Mouse (Mus musculus) ES-Bruce4 (cell line): ENCODE results near the gene Kremen2. TPM values are rescaled to one million over a fixed set of nuclear protein-coding genes. Genes with fewer than 3 reads are reported as not detected.

Experiments used
- H3K27ac ChIP-seq: 2 replicates; pipeline ENCODE4 v1.5.1; 2012; ENCODE audit warnings: low read length, inconsistent platforms; ENCODE audit not compliant: insufficient read depth
- H3K27me3 ChIP-seq: 2 replicates; pipeline ENCODE4 v1.6.1; 2012; ENCODE audit warnings: mild to moderate bottlenecking, low read length, inconsistent platforms; ENCODE audit not compliant: control insufficient read depth, poor library complexity, insufficient read depth, severe bottlenecking
- H3K36me3 ChIP-seq: 2 replicates; pipeline ENCODE4 v1.6.1; 2012; ENCODE audit warnings: inconsistent platforms, mild to moderate bottlenecking, low read length, moderate library complexity; ENCODE audit not compliant: control insufficient read depth, poor library complexity, insufficient read depth, severe bottlenecking
- H3K4me1 ChIP-seq: one replicate; pipeline ENCODE4 v1.8.1; 2011; ENCODE audit warnings: low read length; ENCODE audit not compliant: control insufficient read depth, insufficient read depth
- H3K4me3 ChIP-seq: 2 replicates; pipeline ENCODE4 v1.5.1; 2011; ENCODE audit warnings: low read depth, mild to moderate bottlenecking, low read length
- H3K9ac ChIP-seq: 2 replicates; pipeline ENCODE4 v1.6.1; 2012; ENCODE audit warnings: low read depth, mild to moderate bottlenecking, inconsistent platforms; ENCODE audit not compliant: poor library complexity, severe bottlenecking
- H3K9me3 ChIP-seq: replicated peaks from 2 replicates; pipeline ENCODE4 v1.6.1; 2012; ENCODE audit warnings: mild to moderate bottlenecking, low read length, inconsistent platforms; ENCODE audit not compliant: control insufficient read depth, poor library complexity, insufficient read depth, severe bottlenecking
- CTCF ChIP-seq: IDR thresholded peaks from one replicate; pipeline ENCODE4 v1.8.1; 2011; ENCODE audit warnings: low read depth, low read length
- EP300 ChIP-seq: IDR thresholded peaks from 2 replicates; pipeline ENCODE4 v1.6.1; 2011; ENCODE audit warnings: low read depth, low read length; ENCODE audit not compliant: insufficient read depth
- POLR2A ChIP-seq: IDR thresholded peaks from one replicate; pipeline ENCODE4 v1.8.1; 2011; ENCODE audit warnings: low read length; ENCODE audit not compliant: insufficient read depth
- polyA plus RNA-seq: library from polyadenylated mRNA; stranded (reverse); fragments of >200 nt; gene quantifications from 2 replicates; pipeline ENCODE4 v1.2.4, GENCODE M21; 2011; ENCODE audit warnings: low read depth; ENCODE audit not compliant: missing spikeins, insufficient read depth, insufficient read length

Gene Kremen2
- 0.57 and 1.4 TPM in 2 replicates for polyA plus RNA-seq

GRCm38 (mm10) chr17:23745301-23746251, at the start of gene Kremen2:
Kremen2 (minus strand) TSS chr17:23745833.
- no peaks in the 10 kb centered on the region for H3K4me1 ChIP-seq
- no peak for TF ChIP-seq POLR2A
- TF ChIP-seq EP300 = no peak
- TF ChIP-seq CTCF = no peak
- peak within 1 kb of the TSS; percentile 60 for H3K4me3 ChIP-seq
- peak within 1 kb of the TSS; percentile 47 for H3K9ac ChIP-seq
- no peaks in the 10 kb centered on the region; the same call in 1 of the 2 replicates for H3K27me3 ChIP-seq
- no peaks in the 10 kb centered on the region for H3K36me3 ChIP-seq
- no peaks in the 10 kb centered on the region for H3K9me3 ChIP-seq
- no peak within 1 kb of the TSS for H3K27ac ChIP-seq

- H3K4me3 ChIP-seq = peak overlapping the region; percentile 16; the same call in 1 of the 2 replicates
- peak overlapping the region; percentile 66 for H3K27ac ChIP-seq
- no peaks in the 10 kb centered on the region; the same call in 1 of the 2 replicates for H3K36me3 ChIP-seq
- H3K4me1 ChIP-seq = no peaks in the 10 kb centered on the region
- H3K9me3 ChIP-seq = no peaks in the 10 kb centered on the region
- no peak for TF ChIP-seq CTCF
- H3K9ac ChIP-seq = no peak overlapping the region
- no peaks in the 10 kb centered on the region for H3K27me3 ChIP-seq
Observed at GRCm38 (mm10) chr17:23795323-23795722, 49.7 kb upstream of the Kremen2 start.

GRCm38 (mm10) chr17:23791079-23791357, 45.4 kb upstream of the Kremen2 start:
- H3K4me1 ChIP-seq = no peaks in the 10 kb centered on the region
- no peaks in the 10 kb centered on the region for H3K9me3 ChIP-seq
- peak overlapping the region; percentile 88 for H3K27ac ChIP-seq
- TF ChIP-seq POLR2A = peak; percentile 7
- TF ChIP-seq CTCF = no peak
- no peak for TF ChIP-seq EP300
- no peaks in the 10 kb centered on the region for H3K27me3 ChIP-seq
- no peaks in the 10 kb centered on the region for H3K36me3 ChIP-seq
- peak overlapping the region; percentile 76 for H3K4me3 ChIP-seq
- H3K9ac ChIP-seq = peak overlapping the region; percentile 79

- peak within 1 kb of the TSS; percentile 76 for H3K4me3 ChIP-seq
- H3K9me3 ChIP-seq = no peaks in the 10 kb centered on the region
- H3K4me1 ChIP-seq = no peaks in the 10 kb centered on the region
- no peaks in the 10 kb centered on the region for H3K27me3 ChIP-seq
- no peaks in the 10 kb centered on the region for H3K36me3 ChIP-seq
- peak within 1 kb of the TSS; percentile 79 for H3K9ac ChIP-seq
- H3K27ac ChIP-seq = peak within 1 kb of the TSS; percentile 88
- TF ChIP-seq CTCF (no peak), EP300 (peak; percentile 64), POLR2A (peak; percentile 8)
Observed at GRCm38 (mm10) chr17:23790269-23791078, 44.8 kb upstream of the Kremen2 start, which contains the start of gene Srrm2. Srrm2 (plus strand) TSS chr17:23790532.

GRCm38 (mm10) chr17:23789749-23790268, 44.2 kb upstream of the Kremen2 start:
- Histone ChIP-seq H3K9me3 (no peaks in the 10 kb centered on the region), H3K27me3 (no peaks in the 10 kb centered on the region), H3K4me3 (peak overlapping the region; percentile 76), H3K36me3 (no peaks in the 10 kb centered on the region), H3K9ac (peak overlapping the region; percentile 79), H3K27ac (peak overlapping the region; percentile 88), H3K4me1 (no peaks in the 10 kb centered on the region)
- TF ChIP-seq POLR2A = no peak
- peak; percentile 77 for TF ChIP-seq EP300

GRCm38 (mm10) chr17:23788973-23789372, 43.3 kb upstream of the Kremen2 start:
- Histone ChIP-seq H3K27me3 (no peaks in the 10 kb centered on the region), H3K9me3 (no peaks in the 10 kb centered on the region), H3K9ac (no peak overlapping the region; the same call in 1 of the 2 replicates), H3K27ac (peak overlapping the region; percentile 92), H3K4me3 (no peak overlapping the region), H3K4me1 (no peaks in the 10 kb centered on the region), H3K36me3 (no peaks in the 10 kb centered on the region)
- TF ChIP-seq POLR2A (no peak), CTCF (no peak), EP300 (no peak)
